Mouse (Mus musculus): ENCODE measurements around the gene Pdcl2. TPM values are rescaled to one million over a fixed set of nuclear protein-coding genes. Genes with fewer than 3 reads are reported as not detected.

Gene Pdcl2
- polyA plus RNA-seq, 1 experiment: not detected

- DNase-seq (ENCODE audit: low read depth): no peak
- no peak for TF ChIP-seq CTCF (IDR thresholded peaks at IDR 0.05; ENCODE audit: borderline replicate concordance, extremely low read depth, insufficient read depth, insufficient read length)
- no peak for TF ChIP-seq POLR2A (IDR thresholded peaks at IDR 0.05; ENCODE audit: borderline replicate concordance, extremely low read depth, insufficient read depth, insufficient read length, poor library complexity, severe bottlenecking)
These were observed 28.9 kb downstream of the Pdcl2 start for GRCm38 (mm10) chr5:76302009-76302408.

DNA sequence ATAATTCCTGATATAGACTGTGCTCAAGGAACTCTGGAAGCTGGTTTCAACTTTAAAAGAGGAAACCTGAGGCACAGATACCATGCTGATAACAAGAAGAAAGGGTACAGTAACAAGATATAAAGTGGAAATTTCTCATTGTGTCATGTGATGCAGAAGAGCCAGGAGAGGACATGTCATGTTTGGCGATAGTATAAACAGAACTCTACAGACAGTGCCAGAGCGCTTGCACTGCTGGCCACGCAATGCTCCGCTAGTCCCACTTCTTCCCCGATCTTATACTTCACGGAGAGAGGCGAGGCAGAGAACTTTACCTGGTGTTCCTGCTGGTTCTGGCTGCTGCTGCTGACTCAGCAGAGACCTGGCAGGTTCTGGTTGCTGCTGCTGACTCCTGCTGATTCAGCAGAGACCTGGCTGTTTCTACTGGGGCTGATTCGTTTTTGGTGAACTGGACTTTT is 41.7 kb downstream of the Pdcl2 start:
- no peak for TF ChIP-seq CTCF (IDR thresholded peaks at IDR 0.05; ENCODE audit: borderline replicate concordance, extremely low read depth, insufficient read depth, insufficient read length)
- TF ChIP-seq POLR2A (IDR thresholded peaks at IDR 0.05; ENCODE audit: borderline replicate concordance, extremely low read depth, insufficient read depth, insufficient read length, poor library complexity, severe bottlenecking): no peak
- no peak for DNase-seq (ENCODE audit: low read depth)

DNA sequence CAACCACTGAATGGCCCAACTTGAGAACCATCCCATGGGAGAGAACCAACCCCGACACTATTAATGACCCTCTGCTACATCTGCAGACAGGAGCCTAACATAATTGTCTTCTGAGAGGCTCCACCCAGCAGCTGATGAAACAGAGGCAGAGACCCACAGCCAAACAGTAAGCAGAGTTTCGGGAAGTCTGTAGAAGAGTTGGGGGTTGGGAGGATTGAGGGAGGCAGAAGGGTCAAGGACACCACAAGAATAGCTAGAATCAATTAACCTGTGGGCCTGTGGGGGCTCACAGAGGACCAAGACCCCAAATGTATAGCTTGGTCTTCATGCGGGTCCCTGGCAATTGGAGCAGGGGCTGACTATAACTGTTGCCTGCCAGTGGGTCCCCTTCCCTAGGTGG is 42.7 kb downstream of the Pdcl2 start:
- no peak for DNase-seq (ENCODE audit: low read depth)

GRCm38 (mm10) chr5:76287062-76287461 is 43.9 kb downstream of the Pdcl2 start:
- TF ChIP-seq CTCF (IDR thresholded peaks at IDR 0.05; ENCODE audit: borderline replicate concordance, extremely low read depth, insufficient read depth, insufficient read length) (no peak), POLR2A (IDR thresholded peaks at IDR 0.05; ENCODE audit: borderline replicate concordance, extremely low read depth, insufficient read depth, insufficient read length, poor library complexity, severe bottlenecking) (no peak)
- DNase-seq (ENCODE audit: low read depth): no peak

More for the DNA sequence above, 42.7 kb downstream of the Pdcl2 start:
- TF ChIP-seq POLR2A (IDR thresholded peaks at IDR 0.05; ENCODE audit: borderline replicate concordance, extremely low read depth, insufficient read depth, insufficient read length, poor library complexity, severe bottlenecking): no peak
- no peak for TF ChIP-seq CTCF (IDR thresholded peaks at IDR 0.05; ENCODE audit: borderline replicate concordance, extremely low read depth, insufficient read depth, insufficient read length)

DNA sequence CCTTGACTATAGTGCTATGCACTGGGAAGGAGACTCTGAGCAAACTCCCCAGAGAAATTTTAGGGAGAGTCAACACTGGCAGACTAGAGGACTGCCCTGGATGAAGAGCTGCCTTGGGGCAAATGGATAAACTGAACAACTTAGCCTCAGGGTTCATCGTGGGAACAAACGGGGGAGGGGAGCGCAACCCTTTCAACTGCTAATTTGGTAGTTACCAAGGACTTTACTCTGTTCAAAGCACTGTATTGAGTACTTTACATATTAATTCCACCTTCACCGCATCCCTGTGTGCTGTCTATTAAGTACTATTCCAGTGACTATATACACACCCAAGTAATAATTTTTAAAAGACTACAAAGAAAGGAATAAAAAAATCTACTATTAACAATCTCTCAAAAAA is 45.3 kb downstream of the Pdcl2 start:
- DNase-seq (ENCODE audit: low read depth): peak; percentile 24
- TF ChIP-seq CTCF (IDR thresholded peaks at IDR 0.05; ENCODE audit: borderline replicate concordance, extremely low read depth, insufficient read depth, insufficient read length) (no peak), POLR2A (IDR thresholded peaks at IDR 0.05; ENCODE audit: borderline replicate concordance, extremely low read depth, insufficient read depth, insufficient read length, poor library complexity, severe bottlenecking) (no peak)

- DNase-seq (ENCODE audit: low read depth): no peak
- TF ChIP-seq CTCF (IDR thresholded peaks at IDR 0.05; ENCODE audit: borderline replicate concordance, extremely low read depth, insufficient read depth, insufficient read length) (no peak), POLR2A (IDR thresholded peaks at IDR 0.05; ENCODE audit: borderline replicate concordance, extremely low read depth, insufficient read depth, insufficient read length, poor library complexity, severe bottlenecking) (no peak)
These were observed 47.1 kb downstream of the Pdcl2 start for GRCm38 (mm10) chr5:76283890-76284289.

- TF ChIP-seq CTCF (IDR thresholded peaks at IDR 0.05; ENCODE audit: borderline replicate concordance, extremely low read depth, insufficient read depth, insufficient read length): no peak
- no peak for TF ChIP-seq POLR2A (IDR thresholded peaks at IDR 0.05; ENCODE audit: borderline replicate concordance, extremely low read depth, insufficient read depth, insufficient read length, poor library complexity, severe bottlenecking)
- DNase-seq (ENCODE audit: low read depth): no peak
These were observed 56.0 kb downstream of the Pdcl2 start for GRCm38 (mm10) chr5:76274977-76275376.

Other genes starting within 250 kb of the Pdcl2 start
- 13.6 and 14.2 TPM in 2 replicates for gene Srd5a3, start 190.9 kb downstream of the Pdcl2 start, polyA plus RNA-seq (2012; rRNA removed)
- 63.6 and 73.5 TPM in 2 replicates for gene Tmem165, start 147.3 kb downstream of the Pdcl2 start, polyA plus RNA-seq (2012; rRNA removed)
- gene Clock, start 26.4 kb downstream of the Pdcl2 start, polyA plus RNA-seq (2012; rRNA removed): 13.6 and 16.3 TPM in 2 replicates
- 0.21 TPM in 1 of 2 replicates, not detected in the other for gene Nmu, start 32.6 kb upstream of the Pdcl2 start, polyA plus RNA-seq (2012; rRNA removed)
- 0.27 TPM in 1 of 2 replicates, not detected in the other for gene Gm7271, start 152.9 kb upstream of the Pdcl2 start, polyA plus RNA-seq (2012; rRNA removed)
- 97.5 and 99.5 TPM in 2 replicates for gene Exoc1, start 198.2 kb upstream of the Pdcl2 start, polyA plus RNA-seq (2012; rRNA removed)

All from brain, embryonic 14.5 days (tissue).